Mouse (Mus musculus) spleen, adult 2 months (tissue): Measurements from ENCODE around the gene Paxbp1. TPM values are rescaled to one million over a fixed set of nuclear protein-coding genes. Genes with fewer than 3 reads are reported as not detected.

Experiments
- DNase-seq, 2 experiments: peaks; one replicate each; pipeline versions ENCODE4 v3.0.0 to v3.0.0-alpha.2; 2012 to 2021; ENCODE audit warnings: low spot score in 2 of 2, low read depth in 1 of 2
- H3K27ac ChIP-seq: fragments of 200-500 bp; 2 replicates; pipeline ENCODE4 v1.5.1; 2012; ENCODE audit warnings: low read length, inconsistent platforms; ENCODE audit not compliant: insufficient read depth
- H3K27me3 ChIP-seq: fragments of 200-500 bp; 2 replicates; pipeline ENCODE4 v1.6.1; 2012; ENCODE audit warnings: mild to moderate bottlenecking, moderate library complexity, low read length, inconsistent platforms; ENCODE audit not compliant: control insufficient read depth, insufficient read depth
- H3K36me3 ChIP-seq: fragments of 200-500 bp; 2 replicates; pipeline ENCODE4 v1.6.1; 2012; ENCODE audit warnings: mild to moderate bottlenecking, low read length, inconsistent platforms; ENCODE audit not compliant: control insufficient read depth, insufficient read depth
- H3K4me1 ChIP-seq: fragments of 200-500 bp; 2 replicates; pipeline ENCODE4 v1.6.1; 2011; ENCODE audit warnings: inconsistent platforms; ENCODE audit not compliant: control insufficient read depth, insufficient read depth, insufficient read length
- H3K4me3 ChIP-seq: fragments of 200-500 bp; 2 replicates; pipeline ENCODE4 v1.5.1; 2011; ENCODE audit warnings: mild to moderate bottlenecking, inconsistent platforms; ENCODE audit not compliant: insufficient read depth, insufficient read length; ENCODE audit errors: extremely low read depth
- CTCF ChIP-seq: fragments of 200-500 bp; IDR thresholded peaks from 2 replicates; pipeline ENCODE4 v1.5.1; 2011; ENCODE audit warnings: mild to moderate bottlenecking, inconsistent platforms; ENCODE audit not compliant: insufficient read depth, insufficient read length, insufficient replicate concordance; ENCODE audit errors: extremely low read depth
- POLR2A ChIP-seq: fragments of 200-500 bp; IDR thresholded peaks from 2 replicates; pipeline ENCODE4 v1.6.1; 2011; ENCODE audit warnings: low read depth, low read length, inconsistent platforms
- WGBS: fragments of 180-500 bp; shearing (Covaris S2); methylation state at CpG from one replicate; pipeline ENCODE4 v1.1.7; 2018; 5-methylcytosine and 5-hydroxymethylcytosine counted together
- polyA plus RNA-seq: library from polyadenylated mRNA; depleted of rRNA; stranded (reverse); fragments of >200 nt; gene quantifications from 2 replicates; pipeline ENCODE4 v1.2.3, GENCODE M21; 2012

Gene Paxbp1
- polyA plus RNA-seq, 1 experiment, result 10.4 TPM

GRCm38 (mm10) chr16:91055150-91055549 is 10.8 kb upstream of the Paxbp1 start:
- DNase-seq, result no peak
- no peaks in the 10 kb centered on the region for H3K27me3 ChIP-seq
- H3K4me1 ChIP-seq, result peaks cover 3% of the 10 kb centered on the region; the same call in 1 of the 2 replicates
- TF ChIP-seq POLR2A (no peak), CTCF (no peak)
- H3K27ac ChIP-seq, result no peak overlapping the region
- no peak overlapping the region for H3K4me3 ChIP-seq
- 87% methylated on average over 5 of the region's 5 CpGs for WGBS
- no peaks in the 10 kb centered on the region for H3K36me3 ChIP-seq

GRCm38 (mm10) chr16:91053599-91053998 is 9.3 kb upstream of the Paxbp1 start:
- WGBS, result 83% methylated on average over 8 of the region's 8 CpGs
- Histone ChIP-seq H3K27me3 (no peaks in the 10 kb centered on the region), H3K4me1 (peaks cover 3% of the 10 kb centered on the region; the same call in 1 of the 2 replicates), H3K36me3 (no peaks in the 10 kb centered on the region), H3K4me3 (no peak overlapping the region), H3K27ac (no peak overlapping the region)
- no peak for TF ChIP-seq POLR2A
- no peak for TF ChIP-seq CTCF
- DNase-seq, result no peak

GRCm38 (mm10) chr16:91045511-91045910 is 1.2 kb upstream of the Paxbp1 start:
- Histone ChIP-seq H3K27me3 (no peaks in the 10 kb centered on the region), H3K27ac (no peak overlapping the region), H3K4me3 (no peak overlapping the region), H3K4me1 (peaks cover 4% of the 10 kb centered on the region), H3K36me3 (no peaks in the 10 kb centered on the region; the same call in 1 of the 2 replicates)
- DNase-seq, result peak in 1 of 2 experiments; percentile 47
- no peak for TF ChIP-seq POLR2A
- peak; percentile 51; the same call in 1 of the 2 replicates for TF ChIP-seq CTCF
- 79% methylated on average over 8 of the region's 8 CpGs for WGBS

DNA sequence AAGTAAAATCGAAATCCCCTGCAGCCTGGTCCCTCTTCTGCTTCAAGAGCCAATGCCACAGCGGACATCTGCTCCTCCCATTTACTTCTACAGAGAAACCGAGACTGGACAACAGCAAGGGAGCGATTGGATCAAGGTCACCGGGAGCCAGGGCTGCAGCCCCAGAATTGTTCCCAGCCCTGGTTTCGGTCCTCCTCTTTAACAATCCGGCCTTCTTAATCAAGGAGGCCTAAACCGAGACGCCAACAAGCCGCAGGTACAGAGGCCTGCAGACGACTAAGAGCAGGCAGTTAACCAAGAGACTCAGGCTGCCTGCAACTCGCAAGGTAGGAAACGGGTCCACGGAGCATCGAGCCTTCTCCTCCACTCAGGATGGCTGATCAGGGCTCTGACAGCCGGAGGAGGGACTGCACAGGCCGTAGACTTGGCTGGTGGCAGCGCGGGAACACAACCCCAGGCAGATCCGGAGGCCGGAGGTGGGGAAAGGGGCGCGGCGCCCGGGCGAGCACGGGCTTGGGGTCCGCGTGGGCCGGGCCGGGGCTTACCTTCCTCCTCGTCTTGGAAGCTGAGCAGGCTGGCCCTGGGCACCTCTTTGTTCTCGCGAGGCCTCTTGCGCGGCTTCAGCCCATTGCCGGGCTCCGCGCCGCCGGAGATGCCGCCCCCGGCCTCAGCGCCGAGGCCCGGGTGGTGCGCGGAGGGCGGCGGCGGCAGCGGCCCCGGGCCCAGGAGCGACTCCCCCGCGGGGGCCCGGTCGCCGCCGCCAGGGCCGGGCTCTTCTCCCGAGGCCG is 688 bp downstream of the Paxbp1 start:
- Histone ChIP-seq H3K27me3 (no peaks in the 10 kb centered on the region), H3K36me3 (peaks cover 3% of the 10 kb centered on the region; the same call in 1 of the 2 replicates), H3K4me3 (peak overlapping the region; percentile 93), H3K27ac (peak overlapping the region; percentile 92), H3K4me1 (peaks cover 4% of the 10 kb centered on the region)
- under 1% methylated on average over 62 of the region's 63 CpGs for WGBS
- DNase-seq, result peak; percentile 38 to 53
- TF ChIP-seq POLR2A, result no peak
- no peak for TF ChIP-seq CTCF

DNA sequence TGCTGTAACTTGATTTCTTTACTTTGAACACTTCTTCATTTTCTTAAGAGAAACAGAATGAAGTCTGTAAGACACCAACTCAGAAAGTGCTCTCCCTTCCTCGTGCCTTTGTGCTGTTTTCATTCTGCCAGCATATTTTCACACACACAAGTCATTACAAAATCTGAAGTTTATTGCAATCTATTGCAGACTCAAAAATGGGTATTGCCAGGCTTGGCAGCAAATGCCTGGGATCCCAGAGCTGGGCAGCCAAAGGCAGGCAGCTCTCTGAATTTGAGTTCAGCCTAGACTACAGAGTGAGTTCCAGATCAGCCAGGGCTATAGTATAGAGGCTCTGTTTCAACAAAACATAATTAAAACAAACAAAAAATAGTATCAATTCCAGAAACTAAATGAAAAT is 1.7 kb downstream of the Paxbp1 start:
- no peak for TF ChIP-seq POLR2A
- no peaks in the 10 kb centered on the region for H3K27me3 ChIP-seq
- H3K4me1 ChIP-seq, result peaks cover 4% of the 10 kb centered on the region
- no peak overlapping the region for H3K27ac ChIP-seq
- 38% methylated on average over 1 of the region's 1 CpGs for WGBS
- H3K36me3 ChIP-seq, result peaks cover 5% of the 10 kb centered on the region; the same call in 1 of the 2 replicates
- no peak overlapping the region for H3K4me3 ChIP-seq
- no peak for DNase-seq

DNA sequence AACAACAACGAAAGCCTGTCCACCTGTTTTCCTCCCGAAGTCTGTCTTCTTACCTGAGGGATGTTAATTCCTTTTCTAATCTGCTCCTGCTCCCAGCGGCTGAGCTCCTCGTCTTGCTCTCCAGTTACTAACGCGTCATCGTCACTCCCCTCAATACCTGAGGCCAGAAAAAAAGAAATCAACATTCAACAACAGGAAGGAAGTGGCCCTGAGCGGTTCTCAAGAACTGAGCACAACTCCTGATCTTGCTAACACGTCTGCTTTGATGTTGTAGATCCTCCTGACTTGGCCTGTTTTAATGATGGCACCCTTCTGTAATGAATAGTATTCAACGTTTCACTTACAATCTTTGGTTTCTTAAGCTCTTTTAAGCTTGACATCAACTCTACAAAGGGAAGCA is 8.5 kb downstream of the Paxbp1 start:
- TF ChIP-seq POLR2A (no peak), CTCF (no peak)
- Histone ChIP-seq H3K27me3 (no peaks in the 10 kb centered on the region), H3K36me3 (peaks cover 37% of the 10 kb centered on the region), H3K27ac (no peak overlapping the region), H3K4me1 (no peaks in the 10 kb centered on the region), H3K4me3 (no peak overlapping the region)
- no peak for DNase-seq
- WGBS, result 85% methylated on average over 10 of the region's 10 CpGs

- Histone ChIP-seq H3K4me3 (no peak overlapping the region), H3K27ac (no peak overlapping the region), H3K4me1 (no peaks in the 10 kb centered on the region), H3K36me3 (peaks cover 45% of the 10 kb centered on the region), H3K27me3 (no peaks in the 10 kb centered on the region)
- DNase-seq, result no peak
- 72% methylated on average over 4 of the region's 4 CpGs for WGBS
- TF ChIP-seq POLR2A, result no peak
- TF ChIP-seq CTCF, result no peak
These were observed 13.6 kb downstream of the Paxbp1 start for GRCm38 (mm10) chr16:91030751-91031150.
